Mouse (Mus musculus) kidney, embryonic 15.5 days (tissue): Measurements from ENCODE around the gene Fgf12. TPM values are rescaled to one million over a fixed set of nuclear protein-coding genes. Genes with fewer than 3 reads are reported as not detected.

Source experiments
- ATAC-seq: fragments of 200-750 bp; cut with Nextera tagmentation; replicated peaks from 2 replicates; pipeline ENCODE4 v1.8.0; 2017; ENCODE audit warnings: moderate TSS enrichment; ENCODE audit not compliant: low FRiP score
- H3K27ac ChIP-seq: fragments of 300-500 bp; sonication (generic); 2 replicates; pipeline ENCODE4 v1.5.1; 2015; ENCODE audit warnings: mild to moderate bottlenecking, inconsistent platforms
- H3K27me3 ChIP-seq: fragments of 300-500 bp; sonication (generic); 2 replicates; pipeline ENCODE4 v1.6.1; 2015; ENCODE audit warnings: inconsistent platforms
- H3K36me3 ChIP-seq: fragments of 300-500 bp; sonication (generic); 2 replicates; pipeline ENCODE4 v1.6.1; 2015; ENCODE audit warnings: inconsistent platforms
- H3K4me1 ChIP-seq: fragments of 300-500 bp; sonication (generic); 2 replicates; pipeline ENCODE4 v1.6.1; 2015; ENCODE audit warnings: inconsistent platforms
- H3K4me2 ChIP-seq: fragments of 300-500 bp; sonication (generic); 2 replicates; pipeline ENCODE4 v1.6.1; 2015; ENCODE audit warnings: moderate library complexity, mild to moderate bottlenecking, inconsistent platforms
- H3K4me3 ChIP-seq: fragments of 300-500 bp; sonication (generic); replicated peaks from 2 replicates; pipeline ENCODE4 v1.5.1; 2015; ENCODE audit warnings: mild to moderate bottlenecking, inconsistent platforms
- H3K9ac ChIP-seq: fragments of 300-500 bp; sonication (generic); 2 replicates; pipeline ENCODE4 v1.6.1; 2015; ENCODE audit warnings: mild to moderate bottlenecking, inconsistent platforms
- H3K9me3 ChIP-seq: fragments of 300-500 bp; sonication (generic); replicated peaks from 2 replicates; pipeline ENCODE4 v1.6.1; 2016; ENCODE audit warnings: inconsistent platforms
- WGBS: fragments of 180-500 bp; shearing (Covaris S2); methylation state at CpG from one replicate; pipeline ENCODE4 v1.1.7; 2015; ENCODE audit warnings: mixed read lengths; 5-methylcytosine and 5-hydroxymethylcytosine counted together
- polyA plus RNA-seq: library from polyadenylated mRNA; unstranded; fragments of >200 nt; fragmentation: Nextera tagmentation; extraction: Ambion mirVana; gene quantifications from 2 replicates; pipeline ENCODE4 v1.2.1, GENCODE M21; 2015

Fgf12 gene
- polyA plus RNA-seq, 1 experiment from 2014 or later: 2.0 TPM

- no peak for ATAC-seq
- Histone ChIP-seq H3K36me3 (no peaks in the 10 kb centered on the region), H3K27me3 (no peaks in the 10 kb centered on the region), H3K4me2 (no peak overlapping the region), H3K4me3 (no peak overlapping the region), H3K4me1 (peaks cover under 1% of the 10 kb centered on the region; the same call in 1 of the 2 replicates), H3K9me3 (no peaks in the 10 kb centered on the region), H3K27ac (no peak overlapping the region), H3K9ac (no peak overlapping the region)
- 86% methylated on average over 9 of the region's 9 CpGs for WGBS
Observed at GRCm38 (mm10) chr16:28688861-28689385, 63.9 kb downstream of the Fgf12 start.

GRCm38 (mm10) chr16:28681625-28682024, 71.2 kb downstream of the Fgf12 start:
- Histone ChIP-seq H3K9ac (no peak overlapping the region), H3K9me3 (no peaks in the 10 kb centered on the region), H3K27ac (no peak overlapping the region), H3K36me3 (no peaks in the 10 kb centered on the region), H3K27me3 (no peaks in the 10 kb centered on the region), H3K4me1 (no peaks in the 10 kb centered on the region), H3K4me3 (no peak overlapping the region), H3K4me2 (no peak overlapping the region)
- ATAC-seq: no peak
- 83% methylated on average over 3 of the region's 3 CpGs for WGBS

GRCm38 (mm10) chr16:28668815-28669347, 84.0 kb downstream of the Fgf12 start:
- H3K9me3 ChIP-seq: no peaks in the 10 kb centered on the region
- no peak overlapping the region for H3K4me2 ChIP-seq
- no peak for ATAC-seq
- H3K36me3 ChIP-seq: no peaks in the 10 kb centered on the region
- 89% methylated on average over 5 of the region's 5 CpGs for WGBS
- no peak overlapping the region for H3K9ac ChIP-seq
- H3K4me1 ChIP-seq: no peaks in the 10 kb centered on the region
- H3K27ac ChIP-seq: no peak overlapping the region
- H3K4me3 ChIP-seq: no peak overlapping the region
- no peaks in the 10 kb centered on the region for H3K27me3 ChIP-seq

GRCm38 (mm10) chr16:28652640-28653039, 100.2 kb downstream of the Fgf12 start:
- H3K4me3 ChIP-seq: no peak overlapping the region
- H3K4me2 ChIP-seq: no peak overlapping the region
- H3K36me3 ChIP-seq: no peaks in the 10 kb centered on the region
- H3K9ac ChIP-seq: no peak overlapping the region
- no peak for ATAC-seq
- no peaks in the 10 kb centered on the region for H3K27me3 ChIP-seq
- no peaks in the 10 kb centered on the region for H3K4me1 ChIP-seq
- H3K27ac ChIP-seq: no peak overlapping the region
- no peaks in the 10 kb centered on the region for H3K9me3 ChIP-seq
- 89% methylated on average over 10 of the region's 10 CpGs for WGBS

- no peaks in the 10 kb centered on the region for H3K9me3 ChIP-seq
- no peak overlapping the region for H3K27ac ChIP-seq
- H3K27me3 ChIP-seq: no peaks in the 10 kb centered on the region
- no peaks in the 10 kb centered on the region for H3K36me3 ChIP-seq
- no peak for ATAC-seq
- no peak overlapping the region for H3K4me2 ChIP-seq
- H3K9ac ChIP-seq: no peak overlapping the region
- no peaks in the 10 kb centered on the region for H3K4me1 ChIP-seq
- H3K4me3 ChIP-seq: no peak overlapping the region
- 70% methylated on average over 3 of the region's 3 CpGs for WGBS
Observed at GRCm38 (mm10) chr16:28650589-28650988, 102.3 kb downstream of the Fgf12 start.

GRCm38 (mm10) chr16:28645030-28645429, 107.8 kb downstream of the Fgf12 start:
- Histone ChIP-seq H3K9me3 (no peaks in the 10 kb centered on the region), H3K27me3 (no peaks in the 10 kb centered on the region)
- ATAC-seq: no peak

GRCm38 (mm10) chr16:28631721-28632120, 121.1 kb downstream of the Fgf12 start:
- H3K27ac ChIP-seq: no peak overlapping the region
- H3K9me3 ChIP-seq: no peaks in the 10 kb centered on the region
- H3K4me2 ChIP-seq: no peak overlapping the region
- H3K36me3 ChIP-seq: no peaks in the 10 kb centered on the region
- no peak overlapping the region for H3K9ac ChIP-seq
- no peak for ATAC-seq
- H3K4me3 ChIP-seq: no peak overlapping the region
- no peaks in the 10 kb centered on the region for H3K4me1 ChIP-seq
- WGBS: 77% methylated on average over 5 of the region's 5 CpGs
- no peaks in the 10 kb centered on the region for H3K27me3 ChIP-seq

More at GRCm38 (mm10) chr16:28645030-28645429, 107.8 kb downstream of the Fgf12 start:
- Histone ChIP-seq H3K36me3 (no peaks in the 10 kb centered on the region), H3K4me3 (no peak overlapping the region), H3K9ac (no peak overlapping the region), H3K4me2 (no peak overlapping the region), H3K27ac (no peak overlapping the region), H3K4me1 (no peaks in the 10 kb centered on the region)
- WGBS: 87% methylated on average over 3 of the region's 3 CpGs

- WGBS: 55% methylated on average over 11 of the region's 11 CpGs
Observed at GRCm38 (mm10) chr16:28630771-28631484, 121.9 kb downstream of the Fgf12 start.

GRCm38 (mm10) chr16:28626259-28626658, 126.6 kb downstream of the Fgf12 start:
- Histone ChIP-seq H3K36me3 (no peaks in the 10 kb centered on the region), H3K4me2 (no peak overlapping the region), H3K9ac (no peak overlapping the region), H3K4me3 (no peak overlapping the region), H3K27ac (no peak overlapping the region), H3K9me3 (no peaks in the 10 kb centered on the region), H3K27me3 (no peaks in the 10 kb centered on the region), H3K4me1 (no peaks in the 10 kb centered on the region)
- no peak for ATAC-seq
- 92% methylated on average over 6 of the region's 6 CpGs for WGBS

More at GRCm38 (mm10) chr16:28630771-28631484, 121.9 kb downstream of the Fgf12 start:
- no peak overlapping the region for H3K9ac ChIP-seq
- no peaks in the 10 kb centered on the region for H3K4me1 ChIP-seq
- ATAC-seq: no peak
- H3K27ac ChIP-seq: no peak overlapping the region
- H3K36me3 ChIP-seq: no peaks in the 10 kb centered on the region
- no peak overlapping the region for H3K4me2 ChIP-seq
- no peak overlapping the region for H3K4me3 ChIP-seq
- no peaks in the 10 kb centered on the region for H3K27me3 ChIP-seq
- no peaks in the 10 kb centered on the region for H3K9me3 ChIP-seq

- ATAC-seq: no peak
- H3K9ac ChIP-seq: no peak overlapping the region
- no peaks in the 10 kb centered on the region for H3K36me3 ChIP-seq
- H3K4me2 ChIP-seq: no peak overlapping the region
- no peak overlapping the region for H3K4me3 ChIP-seq
- H3K4me1 ChIP-seq: no peaks in the 10 kb centered on the region
- H3K9me3 ChIP-seq: no peaks in the 10 kb centered on the region
- WGBS: 59% methylated on average over 5 of the region's 5 CpGs
- no peak overlapping the region for H3K27ac ChIP-seq
- H3K27me3 ChIP-seq: no peaks in the 10 kb centered on the region
Observed at GRCm38 (mm10) chr16:28625689-28626088, 127.2 kb downstream of the Fgf12 start.

- Histone ChIP-seq H3K36me3 (no peaks in the 10 kb centered on the region), H3K9ac (no peak overlapping the region), H3K9me3 (no peaks in the 10 kb centered on the region), H3K4me1 (no peaks in the 10 kb centered on the region), H3K27ac (no peak overlapping the region), H3K4me3 (no peak overlapping the region), H3K4me2 (no peak overlapping the region), H3K27me3 (no peaks in the 10 kb centered on the region)
- WGBS: 78% methylated on average over 3 of the region's 3 CpGs
- no peak for ATAC-seq
Observed at GRCm38 (mm10) chr16:28614412-28614811, 138.5 kb downstream of the Fgf12 start.

GRCm38 (mm10) chr16:28610940-28611339, 141.9 kb downstream of the Fgf12 start:
- ATAC-seq: no peak
- no peaks in the 10 kb centered on the region for H3K4me1 ChIP-seq
- H3K4me3 ChIP-seq: no peak overlapping the region
- H3K9ac ChIP-seq: no peak overlapping the region
- 18% methylated on average over 3 of the region's 3 CpGs for WGBS
- H3K27me3 ChIP-seq: no peaks in the 10 kb centered on the region
- no peak overlapping the region for H3K4me2 ChIP-seq
- H3K27ac ChIP-seq: no peak overlapping the region
- no peaks in the 10 kb centered on the region for H3K36me3 ChIP-seq
- no peaks in the 10 kb centered on the region for H3K9me3 ChIP-seq
